Mouse (Mus musculus) liver, embryonic 14 days (tissue): ENCODE measurements around the gene Sh2d1a. TPM values are rescaled to one million over a fixed set of nuclear protein-coding genes. Genes with fewer than 3 reads are reported as not detected.

Experiments used
- polyA plus RNA-seq: library from polyadenylated mRNA; depleted of rRNA; stranded (reverse); fragments of >200 nt; gene quantifications from 2 replicates; pipeline ENCODE4 v1.2.3, GENCODE M21; 2012; rRNA removed

Gene Sh2d1a
- not detected in 2 replicates for polyA plus RNA-seq

GRCm38 (mm10) chrX:42502291-42503043, at the start of gene Sh2d1a:
Gene Sh2d1a (plus strand): TSS chrX:42502453.

GRCm38 (mm10) chrX:42489446-42489845, 12.8 kb upstream of the Sh2d1a start, which contains the start of gene Tex13c2:
Gene Tex13c2 (plus strand): TSS chrX:42489691.

Other genes starting within 250 kb of the Sh2d1a start
- not detected in 2 replicates for gene Tex13c2, start 12.8 kb upstream of the Sh2d1a start, polyA plus RNA-seq